Mouse (Mus musculus) heart, adult 2 months (tissue): ENCODE measurements at regions not wholly inside any gene's neighbourhood (a gene's known extent, or its start where the extent isn't known, plus 50 kb on each side); places are given as distances from the start of the nearest gene placed in this dataset.
"Not testable (repeated sequence)": the region's sequence is repeated elsewhere in the genome, so short reads cannot be mapped to it uniquely, and the experiment has no call there.

Experiments
- DNase-seq, 2 experiments: peaks; one replicate each; pipeline ENCODE4 v3.0.0; 2021
- H3K27ac ChIP-seq: fragments of 200-600 bp; 2 replicates; pipeline ENCODE4 v1.8.1; 2022
- H3K27me3 ChIP-seq: fragments of 200-500 bp; 2 replicates; pipeline ENCODE4 v1.6.1; 2012; ENCODE audit warnings: mild to moderate bottlenecking, low read length, inconsistent platforms, mixed read lengths; ENCODE audit not compliant: control insufficient read depth, insufficient read depth
- H3K36me3 ChIP-seq: fragments of 200-500 bp; 2 replicates; pipeline ENCODE4 v1.6.1; 2012; ENCODE audit warnings: low read length, inconsistent platforms; ENCODE audit not compliant: control insufficient read depth, insufficient read depth
- H3K4me1 ChIP-seq: fragments of 200-500 bp; 2 replicates; pipeline ENCODE4 v1.6.1; 2011; ENCODE audit warnings: low read length; ENCODE audit not compliant: control insufficient read depth, insufficient read depth
- H3K4me3 ChIP-seq: fragments of 200-600 bp; 2 replicates; pipeline ENCODE4 v1.8.1; 2022
- H3K79me2 ChIP-seq: fragments of 200-500 bp; replicated peaks from 2 replicates; pipeline ENCODE4 v1.6.1; 2012; ENCODE audit warnings: mild to moderate bottlenecking, inconsistent platforms, low read length, moderate library complexity, mixed read lengths; ENCODE audit not compliant: control insufficient read depth, insufficient read depth
- H3K9ac ChIP-seq: fragments of 200-500 bp; 2 replicates; pipeline ENCODE4 v1.6.1; 2012; ENCODE audit warnings: low read depth, mild to moderate bottlenecking, control low read depth, inconsistent platforms, low read length, mixed read lengths
- CTCF ChIP-seq: fragments of 200-600 bp; IDR thresholded peaks from 2 replicates; pipeline ENCODE4 v1.8.1; 2022; ENCODE audit warnings: antibody characterized with exemption, mild to moderate bottlenecking, moderate library complexity
- EP300 ChIP-seq: fragments of 200-500 bp; IDR thresholded peaks from 2 replicates; pipeline ENCODE4 v1.6.1; 2011; ENCODE audit warnings: low read depth, low read length, control low read depth; ENCODE audit not compliant: insufficient read depth
- POLR2A ChIP-seq: fragments of 200-500 bp; IDR thresholded peaks from 2 replicates; pipeline ENCODE4 v1.6.1; 2011; ENCODE audit warnings: mild to moderate bottlenecking, low read depth, low read length, control low read depth; ENCODE audit not compliant: insufficient read depth
- WGBS: fragments of 180-500 bp; shearing (Covaris S2); methylation state at CpG from one replicate; pipeline ENCODE4 v1.1.7; 2018; 5-methylcytosine and 5-hydroxymethylcytosine counted together
- intact Hi-C: fragments of 180-260 bp; cut with DNase I; formaldehyde crosslinking; loops from one replicate; pipeline ENCODE4 v1.15.1; 2025

DNA sequence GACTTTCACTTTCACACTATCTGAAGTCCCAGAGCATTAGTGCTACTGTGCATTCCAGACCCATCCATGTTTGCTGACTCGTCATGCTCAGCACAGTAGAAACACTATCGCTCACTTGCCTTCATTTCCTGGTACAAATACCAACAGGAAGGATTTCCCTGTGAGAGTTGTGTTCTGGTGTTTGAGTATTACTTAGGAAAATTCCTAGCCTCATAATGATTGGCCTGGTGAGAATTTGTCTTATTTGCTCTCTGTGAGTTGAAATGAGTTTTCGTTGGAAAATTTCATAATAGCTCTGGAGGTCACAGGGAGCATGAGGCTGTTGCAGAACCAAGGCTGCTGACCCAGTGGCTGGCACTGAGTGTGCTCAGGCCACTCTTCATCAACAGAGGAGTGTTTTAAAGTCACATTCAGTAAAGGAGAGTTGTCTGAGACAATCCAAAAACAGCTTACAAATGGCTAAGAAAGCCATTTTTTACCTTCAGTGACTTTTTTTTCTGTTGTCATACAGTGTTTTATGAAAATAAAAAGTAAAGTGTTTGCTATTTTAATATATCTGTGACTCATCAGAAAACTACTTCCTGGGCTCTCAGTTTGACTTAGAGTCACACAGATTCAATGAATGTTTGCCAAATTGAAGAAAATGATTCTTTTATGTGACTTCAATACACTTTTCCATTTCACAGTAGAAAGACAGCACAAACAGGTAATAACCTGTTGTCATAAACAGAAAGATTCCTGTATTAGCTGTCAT is 64.4 kb upstream of the Zcchc2 start:
- 38% methylated on average over 3 of the region's 3 CpGs for WGBS
- DNase-seq, result no peak
- no peaks in the 10 kb centered on the region for H3K79me2 ChIP-seq
- H3K36me3 ChIP-seq, result no peaks in the 10 kb centered on the region
- no peak for TF ChIP-seq EP300
- intact Hi-C loops, result no loop called here
- peaks cover 6% of the 10 kb centered on the region for H3K4me1 ChIP-seq
- H3K4me3 ChIP-seq, result no peak overlapping the region
- H3K27ac ChIP-seq, result 0 out of 2 replicates have a peak overlapping the region, but pooled peaks have one; percentile 19
- no peak overlapping the region for H3K9ac ChIP-seq
- no peaks in the 10 kb centered on the region for H3K27me3 ChIP-seq

DNA sequence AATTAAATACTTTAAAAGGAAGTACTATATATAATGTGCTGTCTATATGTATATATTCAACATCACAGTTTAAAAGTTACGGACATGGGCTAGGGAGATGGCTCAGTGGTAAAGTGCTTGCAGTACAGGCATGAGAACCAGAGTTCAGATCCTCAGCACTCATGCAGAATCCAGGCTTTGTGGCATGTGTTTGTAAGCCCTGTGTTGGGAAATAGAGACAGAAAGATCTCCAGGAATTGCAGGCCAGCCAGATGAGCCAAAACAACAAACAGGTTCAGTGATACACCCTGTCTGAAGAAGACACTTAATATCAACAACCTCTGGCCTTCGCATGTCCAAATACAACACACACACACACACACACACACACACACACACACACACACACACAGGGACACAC is 63.3 kb upstream of the Zcchc2 start:
- H3K36me3 ChIP-seq, result no peaks in the 10 kb centered on the region
- H3K27ac ChIP-seq, result no peak overlapping the region
- H3K4me3 ChIP-seq, result no peak overlapping the region
- H3K9ac ChIP-seq, result no peak overlapping the region
- H3K4me1 ChIP-seq, result peaks cover 6% of the 10 kb centered on the region
- no peaks in the 10 kb centered on the region for H3K79me2 ChIP-seq
- no peak for TF ChIP-seq CTCF
- TF ChIP-seq EP300, result no peak
- no peak for TF ChIP-seq POLR2A
- intact Hi-C loops, result no loop called here
- no peaks in the 10 kb centered on the region for H3K27me3 ChIP-seq
- DNase-seq, result no peak
- WGBS, result 98% methylated on average over 2 of the region's 2 CpGs

DNA sequence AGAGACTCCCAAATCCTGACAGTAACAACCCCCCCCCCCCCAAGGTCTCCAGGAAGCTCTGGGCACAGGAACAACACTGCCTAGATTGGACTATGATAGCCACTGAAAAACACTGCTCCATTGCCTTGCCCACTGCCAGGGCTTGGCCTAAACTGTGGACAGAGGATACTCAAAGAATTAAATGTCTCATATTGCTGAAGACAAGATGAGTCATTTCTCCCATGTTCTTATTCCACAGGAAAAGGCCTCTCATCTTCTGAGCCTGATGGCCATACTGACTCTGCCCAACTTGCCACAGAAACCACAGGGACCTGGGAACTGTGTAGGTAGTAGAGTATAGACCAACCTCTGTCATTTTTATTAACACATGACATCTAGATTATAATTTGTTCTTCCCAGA is 59.4 kb upstream of the Zcchc2 start:
- intact Hi-C loops, result no loop called here
- Histone ChIP-seq H3K36me3 (no peaks in the 10 kb centered on the region), H3K9ac (no peak overlapping the region), H3K4me3 (no peak overlapping the region), H3K27ac (no peak overlapping the region), H3K27me3 (no peaks in the 10 kb centered on the region), H3K4me1 (no peaks in the 10 kb centered on the region; the same call in 1 of the 2 replicates), H3K79me2 (no peaks in the 10 kb centered on the region)
- DNase-seq, result no peak
- TF ChIP-seq EP300, result no peak
- no peak for TF ChIP-seq CTCF
- TF ChIP-seq POLR2A, result no peak

DNA sequence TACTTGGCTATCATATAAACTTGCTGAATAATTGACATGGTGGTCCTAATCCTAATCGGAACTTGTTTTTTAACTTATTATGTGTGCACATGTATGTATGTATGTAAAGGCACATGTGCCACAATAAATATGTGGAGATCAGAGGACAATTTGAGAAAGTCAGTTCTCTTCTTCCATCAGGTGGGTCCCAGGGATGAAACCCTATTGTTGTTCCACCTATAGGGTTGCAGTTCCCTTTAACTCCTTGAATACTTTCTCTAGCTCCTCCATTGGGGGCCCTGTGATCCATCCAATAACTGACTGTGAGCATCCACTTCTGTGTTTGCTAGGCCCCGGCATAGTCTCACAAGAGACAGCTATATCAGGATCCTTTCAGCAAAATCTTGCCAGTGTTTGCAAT is 56.0 kb upstream of the Zcchc2 start:
- H3K4me1 ChIP-seq, intact Hi-C loops, H3K36me3 ChIP-seq, H3K79me2 ChIP-seq, H3K27me3 ChIP-seq, H3K4me3 ChIP-seq, H3K9ac ChIP-seq, H3K27ac ChIP-seq, DNase-seq: not testable (repeated sequence)
- 95% methylated on average over 2 of the region's 2 CpGs for WGBS
